Mouse (Mus musculus): Measurements from ENCODE around the gene Comp. TPM values are rescaled to one million over a fixed set of nuclear protein-coding genes. Genes with fewer than 3 reads are reported as not detected.
A peak's percentile ranks its signal among the peaks of the same experiment; 100 is the strongest.

Gene Comp
- polyA plus RNA-seq, 1 experiment = not detected

- Histone ChIP-seq H3K4me1 (ENCODE audit: control insufficient read depth, insufficient read depth, insufficient read length, low read length) (peaks cover 4% of the 10 kb centered on the region; the same call in 1 of the 2 replicates), H3K4me3 (ENCODE audit: insufficient read depth, low read depth, low read length) (no peak overlapping the region), H3K27ac (replicated peaks; ENCODE audit: low read depth, low read length) (no peak overlapping the region)
Measured at GRCm38 (mm10) chr8:70371951-70372350, 1.4 kb upstream of the Comp start.

- Histone ChIP-seq H3K4me3 (ENCODE audit: insufficient read depth, low read depth, low read length) (peak overlapping the region; percentile 44), H3K27ac (replicated peaks; ENCODE audit: low read depth, low read length) (no peak overlapping the region), H3K4me1 (ENCODE audit: control insufficient read depth, insufficient read depth, insufficient read length, low read length) (peaks cover 4% of the 10 kb centered on the region; the same call in 1 of the 2 replicates)
Measured at GRCm38 (mm10) chr8:70374318-70374927, 1.1 kb downstream of the Comp start.

- Histone ChIP-seq H3K27ac (replicated peaks; ENCODE audit: low read depth, low read length) (no peak overlapping the region), H3K4me1 (ENCODE audit: control insufficient read depth, insufficient read depth, insufficient read length, low read length) (peaks cover 4% of the 10 kb centered on the region; the same call in 1 of the 2 replicates), H3K4me3 (ENCODE audit: insufficient read depth, low read depth, low read length) (peak overlapping the region; percentile 44)
Measured at GRCm38 (mm10) chr8:70375212-70375859, 2.0 kb downstream of the Comp start.

- Histone ChIP-seq H3K27ac (replicated peaks; ENCODE audit: low read depth, low read length) (no peak overlapping the region), H3K4me1 (ENCODE audit: control insufficient read depth, insufficient read depth, insufficient read length, low read length) (peaks cover 4% of the 10 kb centered on the region; the same call in 1 of the 2 replicates), H3K4me3 (ENCODE audit: insufficient read depth, low read depth, low read length) (no peak overlapping the region)
Measured at GRCm38 (mm10) chr8:70376275-70376741, 3.0 kb downstream of the Comp start.

- H3K4me3 ChIP-seq (ENCODE audit: insufficient read depth, low read depth, low read length) = no peak overlapping the region
- no peak overlapping the region for H3K27ac ChIP-seq (replicated peaks; ENCODE audit: low read depth, low read length)
- H3K4me1 ChIP-seq (ENCODE audit: control insufficient read depth, insufficient read depth, insufficient read length, low read length) = peaks cover 4% of the 10 kb centered on the region; the same call in 1 of the 2 replicates
Measured at GRCm38 (mm10) chr8:70377049-70377448, 3.7 kb downstream of the Comp start.

- H3K4me3 ChIP-seq (ENCODE audit: insufficient read depth, low read depth, low read length) = no peak overlapping the region
- no peak overlapping the region for H3K27ac ChIP-seq (replicated peaks; ENCODE audit: low read depth, low read length)
- no peaks in the 10 kb centered on the region for H3K4me1 ChIP-seq (ENCODE audit: control insufficient read depth, insufficient read depth, insufficient read length, low read length)
Measured at GRCm38 (mm10) chr8:70380069-70380468, 6.7 kb downstream of the Comp start.

GRCm38 (mm10) chr8:70383287-70383686 is 9.9 kb downstream of the Comp start:
- H3K4me3 ChIP-seq (ENCODE audit: insufficient read depth, low read depth, low read length) = no peak overlapping the region
- no peak overlapping the region for H3K27ac ChIP-seq (replicated peaks; ENCODE audit: low read depth, low read length)
- no peaks in the 10 kb centered on the region for H3K4me1 ChIP-seq (ENCODE audit: control insufficient read depth, insufficient read depth, insufficient read length, low read length)

GRCm38 (mm10) chr8:70389678-70390077 is 16.3 kb downstream of the Comp start:
- Histone ChIP-seq H3K4me1 (ENCODE audit: control insufficient read depth, insufficient read depth, insufficient read length, low read length) (no peaks in the 10 kb centered on the region), H3K27ac (replicated peaks; ENCODE audit: low read depth, low read length) (no peak overlapping the region), H3K4me3 (ENCODE audit: insufficient read depth, low read depth, low read length) (no peak overlapping the region)

- Histone ChIP-seq H3K4me3 (ENCODE audit: insufficient read depth, low read depth, low read length) (no peak overlapping the region), H3K27ac (replicated peaks; ENCODE audit: low read depth, low read length) (no peak overlapping the region), H3K4me1 (ENCODE audit: control insufficient read depth, insufficient read depth, insufficient read length, low read length) (no peaks in the 10 kb centered on the region)
Measured at GRCm38 (mm10) chr8:70393087-70393486, 19.7 kb downstream of the Comp start.

- no peaks in the 10 kb centered on the region for H3K4me1 ChIP-seq (ENCODE audit: control insufficient read depth, insufficient read depth, insufficient read length, low read length)
- no peak overlapping the region for H3K4me3 ChIP-seq (ENCODE audit: insufficient read depth, low read depth, low read length)
- H3K27ac ChIP-seq (replicated peaks; ENCODE audit: low read depth, low read length) = no peak overlapping the region
Measured at GRCm38 (mm10) chr8:70394269-70394998, 21.1 kb downstream of the Comp start.

- no peak overlapping the region for H3K27ac ChIP-seq (replicated peaks; ENCODE audit: low read depth, low read length)
- H3K4me1 ChIP-seq (ENCODE audit: control insufficient read depth, insufficient read depth, insufficient read length, low read length) = no peaks in the 10 kb centered on the region
- H3K4me3 ChIP-seq (ENCODE audit: insufficient read depth, low read depth, low read length) = no peak overlapping the region
Measured at GRCm38 (mm10) chr8:70395649-70396048, 22.3 kb downstream of the Comp start.

- Histone ChIP-seq H3K4me3 (ENCODE audit: insufficient read depth, low read depth, low read length) (no peak overlapping the region), H3K4me1 (ENCODE audit: control insufficient read depth, insufficient read depth, insufficient read length, low read length) (no peaks in the 10 kb centered on the region), H3K27ac (replicated peaks; ENCODE audit: low read depth, low read length) (no peak overlapping the region)
Measured at GRCm38 (mm10) chr8:70396184-70396583, 22.8 kb downstream of the Comp start.

GRCm38 (mm10) chr8:70397611-70398563 is 24.5 kb downstream of the Comp start:
- H3K4me1 ChIP-seq (ENCODE audit: control insufficient read depth, insufficient read depth, insufficient read length, low read length) = no peaks in the 10 kb centered on the region
- H3K4me3 ChIP-seq (ENCODE audit: insufficient read depth, low read depth, low read length) = no peak overlapping the region
- H3K27ac ChIP-seq (replicated peaks; ENCODE audit: low read depth, low read length) = no peak overlapping the region

GRCm38 (mm10) chr8:70404212-70404611 is 30.9 kb downstream of the Comp start:
- Histone ChIP-seq H3K4me1 (ENCODE audit: control insufficient read depth, insufficient read depth, insufficient read length, low read length) (no peaks in the 10 kb centered on the region; the same call in 1 of the 2 replicates), H3K4me3 (ENCODE audit: insufficient read depth, low read depth, low read length) (no peak overlapping the region), H3K27ac (replicated peaks; ENCODE audit: low read depth, low read length) (no peak overlapping the region)
